Mouse (Mus musculus) thymus, postnatal 10 days (tissue): ENCODE results near the gene Arhgap24.

Experiments used
- DNase-seq, 2 experiments: peaks; one replicate each; pipeline ENCODE4 v3.0.0; 2021; ENCODE audit warnings: low spot score in 2 of 2

Gene Arhgap24

DNA sequence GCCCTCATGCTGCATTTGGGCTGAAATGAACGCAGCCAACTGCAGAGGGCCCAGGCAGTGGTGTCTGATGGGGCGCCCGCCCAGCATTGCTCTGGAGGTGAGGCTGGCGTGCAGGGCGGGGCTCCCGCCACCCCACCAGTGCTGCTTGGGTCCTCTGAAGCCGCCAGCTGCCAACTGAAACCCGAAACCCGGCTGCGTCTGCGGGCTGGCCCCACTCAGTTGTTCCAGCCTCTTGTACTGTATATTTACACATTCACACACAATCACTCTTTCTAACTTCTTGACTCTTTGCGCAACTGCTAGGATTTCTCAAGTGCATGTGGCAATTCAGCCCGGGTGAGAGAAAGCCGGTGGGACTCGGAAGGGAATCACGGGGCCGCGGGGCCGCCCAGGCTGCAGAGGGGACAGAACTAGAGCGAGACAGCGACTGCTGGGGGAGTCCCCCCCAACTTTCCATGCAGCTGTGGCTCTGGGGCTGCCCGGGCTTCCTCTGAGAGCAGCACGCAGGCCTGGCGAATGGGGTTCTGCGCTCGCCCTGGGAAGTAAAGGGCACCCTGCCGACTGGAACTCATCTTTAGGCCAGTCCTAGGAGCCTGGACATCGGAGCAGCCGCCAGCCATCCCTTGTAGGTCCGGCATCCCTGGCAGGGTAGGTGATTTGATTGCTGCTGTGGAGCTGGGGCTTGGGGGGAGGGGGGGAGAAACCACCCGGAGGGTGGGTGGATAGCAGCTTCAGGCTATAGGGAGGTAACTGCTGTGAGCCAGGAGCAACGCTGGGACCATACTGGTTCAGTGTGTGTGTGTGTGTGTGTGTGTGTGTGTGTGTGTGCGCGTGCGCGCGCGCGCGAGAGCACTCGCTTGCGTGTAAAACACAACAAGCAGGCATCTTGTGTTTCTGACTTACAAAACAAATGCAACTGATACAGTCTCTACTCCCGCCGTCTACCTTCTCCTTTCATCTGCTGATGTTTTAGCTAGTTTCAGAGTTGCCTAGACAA lies at the start of gene Arhgap24:
Gene Arhgap24 (plus strand): TSS at position 177 of the 997 bp plus-strand sequence.
- peak; percentile 77 to 79 for DNase-seq

DNA sequence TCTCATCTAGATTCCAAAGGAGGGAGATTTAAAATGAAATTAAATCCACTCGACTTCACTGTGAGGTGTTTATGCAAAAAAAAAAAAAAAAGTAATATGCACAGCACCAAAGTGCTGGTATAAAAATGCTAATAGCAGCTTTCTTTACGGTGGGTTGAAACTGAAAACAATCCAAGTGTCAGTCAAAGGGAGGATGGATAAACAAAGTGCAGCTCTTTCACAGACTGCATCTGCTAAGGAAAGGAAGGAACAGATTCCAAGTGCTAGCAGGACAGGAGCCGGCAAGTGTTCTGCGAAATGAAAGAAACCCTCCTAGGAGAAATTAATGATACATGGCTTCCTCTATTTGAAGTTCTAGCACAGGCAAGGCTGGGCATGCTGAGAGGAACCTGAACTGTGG lies 47.0 kb upstream of the Arhgap24 start:
- no peak for DNase-seq

DNA sequence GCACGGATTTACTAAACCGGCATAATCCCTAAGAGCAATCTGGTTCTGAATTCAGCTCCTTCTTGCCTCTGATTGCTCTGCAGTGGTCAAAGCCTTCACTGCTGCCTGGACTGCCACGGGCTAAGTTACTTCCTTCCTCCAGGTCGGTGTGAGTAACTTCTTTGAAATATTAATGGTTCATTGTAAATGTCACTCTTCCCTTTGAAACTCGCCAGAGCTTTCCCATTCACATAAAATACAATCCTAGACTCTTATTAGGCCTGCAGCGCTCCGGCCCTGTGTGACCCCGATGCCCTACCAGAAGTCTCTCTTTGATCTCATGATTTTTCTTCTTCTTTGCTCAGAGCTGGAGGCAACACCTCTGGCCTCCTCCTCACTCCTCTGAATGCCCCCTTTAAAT lies 44.6 kb upstream of the Arhgap24 start:
- no peak for DNase-seq

DNA sequence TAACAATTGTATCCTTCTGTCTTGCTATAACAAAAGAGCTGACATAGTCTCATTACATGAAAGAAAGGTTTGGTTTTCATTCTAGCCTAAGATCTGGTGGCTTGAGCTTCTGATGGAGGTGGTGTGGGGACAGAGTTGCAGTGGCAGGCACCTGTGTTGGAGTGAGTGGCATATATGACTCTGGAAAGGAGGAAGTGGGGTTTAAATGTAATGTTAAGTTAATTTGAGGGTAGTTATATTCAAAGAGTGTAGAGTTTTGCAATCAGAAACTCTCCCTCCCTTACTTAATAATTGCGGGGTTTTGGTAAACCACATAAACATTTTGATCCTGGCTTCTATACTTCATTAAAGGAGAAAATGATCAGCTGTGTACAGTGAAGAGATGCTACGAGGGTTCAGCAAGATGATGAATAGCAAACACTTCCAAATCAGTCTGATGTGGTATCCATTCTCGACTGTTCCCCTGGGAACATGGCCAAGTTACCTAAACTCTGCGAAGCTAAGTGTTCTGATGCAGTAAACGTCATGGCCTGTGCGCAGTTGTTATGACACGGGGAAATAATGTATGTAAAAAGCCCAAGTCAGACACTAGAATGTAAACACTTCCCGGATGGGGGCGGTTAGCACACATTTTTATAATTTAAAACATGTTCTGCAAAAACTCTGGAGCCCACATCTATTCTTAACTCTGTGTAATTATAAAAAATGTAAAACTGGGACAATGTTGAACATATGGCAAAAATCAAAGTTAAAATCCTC lies 41.9 kb upstream of the Arhgap24 start:
- no peak for DNase-seq

DNA sequence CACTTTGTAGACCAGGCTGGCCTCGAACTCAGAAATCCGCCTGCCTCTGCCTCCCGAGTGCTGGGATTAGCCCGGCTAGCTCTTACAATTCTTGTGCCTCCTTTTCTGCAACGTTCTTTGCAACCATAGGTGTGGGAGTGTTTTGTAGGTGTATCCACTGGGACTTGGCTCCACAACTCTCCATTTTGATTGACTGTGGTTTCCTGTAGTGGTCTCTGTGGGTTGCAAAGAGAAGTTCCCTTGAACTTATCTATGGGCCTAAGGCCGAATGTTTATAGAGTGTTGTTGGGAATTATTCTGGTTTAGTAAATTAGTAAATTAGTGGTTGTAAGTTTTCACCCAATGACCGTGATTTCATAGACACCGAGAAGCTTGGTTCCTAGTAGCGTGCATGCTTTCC lies 33.8 kb upstream of the Arhgap24 start:
- no peak for DNase-seq

DNA sequence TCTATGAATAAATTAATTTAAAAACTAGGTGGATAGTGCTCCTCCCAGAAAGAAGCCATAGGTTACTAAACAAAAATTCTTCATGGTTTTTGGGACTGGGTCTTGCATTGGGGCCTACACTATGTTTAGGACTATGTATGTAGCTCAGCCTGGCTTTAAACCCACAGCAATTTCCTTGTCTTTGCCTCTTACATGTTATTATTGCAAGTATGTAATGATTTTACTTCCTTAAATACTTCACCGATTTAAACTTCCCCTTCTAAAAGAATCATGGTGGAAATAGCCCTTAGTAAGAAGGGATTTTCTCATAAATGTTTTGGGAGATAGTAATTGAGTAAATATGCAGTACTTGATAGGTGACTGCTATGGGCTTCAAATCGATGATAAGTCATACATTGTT lies 30.3 kb upstream of the Arhgap24 start:
- DNase-seq, result no peak

DNA sequence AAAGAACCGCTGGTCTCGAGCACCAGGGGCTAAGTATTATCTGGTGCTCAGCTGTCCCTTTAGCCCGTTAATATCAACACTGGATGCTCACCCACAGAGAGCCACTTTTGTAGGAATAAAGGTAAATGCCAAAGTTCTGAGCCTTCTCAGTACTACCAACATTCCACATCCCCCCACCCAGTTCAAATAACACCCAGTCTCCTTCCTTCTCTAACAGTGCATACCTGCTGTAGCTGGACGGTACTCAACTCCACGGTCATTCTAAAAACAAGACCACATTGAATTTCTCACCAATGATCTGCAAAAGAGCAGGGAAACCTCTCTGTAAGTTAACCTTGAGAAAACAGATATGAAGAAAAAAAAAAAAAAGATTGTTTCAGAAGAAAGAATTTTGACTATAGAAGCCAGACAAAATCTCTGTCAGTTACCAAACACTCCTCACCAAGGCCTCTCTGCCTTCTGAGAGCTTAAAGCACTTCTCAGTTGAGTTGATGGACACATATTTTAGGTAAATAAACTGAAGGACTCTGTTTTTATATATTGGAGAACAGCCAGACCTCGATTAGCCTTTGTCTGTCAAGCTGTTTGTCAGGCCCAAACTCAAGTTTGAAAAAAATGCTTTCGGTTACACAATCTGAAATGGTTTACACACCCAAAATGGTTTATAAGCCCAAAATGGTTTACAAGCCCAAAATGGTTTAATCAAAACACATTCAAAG lies 29.0 kb upstream of the Arhgap24 start:
- DNase-seq, result no peak

DNA sequence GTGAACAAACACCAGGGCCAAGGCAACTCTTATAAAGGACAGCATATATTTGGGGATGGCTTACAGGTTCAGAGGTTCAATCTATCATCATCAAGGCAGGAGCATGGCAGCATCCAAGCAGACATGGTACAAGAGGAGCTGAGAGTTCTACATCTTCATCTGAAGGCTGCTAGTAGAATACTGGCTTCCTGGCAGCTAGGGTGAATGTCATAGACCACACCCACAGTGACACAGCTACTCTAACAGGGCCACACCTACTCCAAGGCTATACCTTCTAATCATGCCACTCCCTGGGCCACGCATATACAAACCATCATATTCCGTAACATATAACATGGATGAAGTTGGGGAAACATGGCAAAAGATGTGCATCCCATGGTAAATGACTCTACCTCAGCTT lies 27.9 kb upstream of the Arhgap24 start:
- DNase-seq, result no peak

DNA sequence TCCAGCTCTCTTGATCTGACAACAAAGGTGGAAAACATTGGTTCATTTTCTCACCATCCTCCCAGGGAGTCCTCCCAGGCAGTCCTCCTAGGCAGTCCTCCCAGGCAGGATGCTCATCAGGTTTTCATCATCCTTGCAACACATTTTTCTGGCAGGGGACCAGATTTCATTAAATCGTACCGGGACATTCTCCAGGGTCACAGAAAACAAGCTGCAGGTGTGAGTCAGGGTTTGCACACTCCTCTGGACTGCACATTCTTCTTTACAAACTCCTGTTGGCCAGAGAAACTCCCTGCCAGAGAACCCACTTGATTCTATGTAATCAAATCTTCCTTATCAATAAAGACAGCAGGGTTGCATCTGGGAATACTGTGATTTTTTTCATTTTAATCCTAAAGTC lies 25.9 kb upstream of the Arhgap24 start:
- DNase-seq, result no peak

DNA sequence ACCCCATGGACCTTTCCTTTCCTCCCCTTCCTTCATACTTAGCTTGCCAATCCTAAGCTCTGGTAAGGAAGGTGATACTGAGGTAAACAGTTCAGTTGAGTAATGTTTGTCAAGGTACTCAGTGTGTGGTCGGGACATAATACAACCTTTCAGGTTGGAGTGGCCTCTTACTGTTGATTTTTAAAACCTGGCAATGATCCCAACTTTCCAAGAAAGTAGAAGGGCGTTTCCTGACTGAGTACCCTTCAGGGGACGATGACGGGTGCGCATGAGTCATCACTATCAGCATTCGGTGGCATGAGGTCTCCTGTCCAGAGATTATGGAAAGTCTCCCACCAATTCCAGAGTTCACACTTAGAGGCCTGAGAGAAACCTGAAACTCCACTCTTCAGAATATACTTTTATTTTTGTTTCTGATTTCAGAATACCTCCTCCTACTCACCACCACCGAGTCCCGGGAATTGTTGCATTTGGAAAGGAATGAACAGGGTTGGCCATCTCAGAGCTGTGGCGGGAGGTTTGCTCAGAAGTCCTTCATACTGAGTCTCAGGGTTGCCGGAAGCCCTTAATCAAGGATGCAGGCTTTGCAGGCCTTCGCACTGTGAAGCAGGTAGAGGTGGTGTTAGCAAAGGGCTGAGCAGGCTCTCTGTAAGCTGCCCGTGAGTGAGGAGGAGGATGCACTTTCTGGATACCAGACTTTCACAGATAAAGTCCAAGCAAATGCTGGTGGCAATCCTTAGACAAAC lies 20.6 kb upstream of the Arhgap24 start:
- DNase-seq, result no peak

DNA sequence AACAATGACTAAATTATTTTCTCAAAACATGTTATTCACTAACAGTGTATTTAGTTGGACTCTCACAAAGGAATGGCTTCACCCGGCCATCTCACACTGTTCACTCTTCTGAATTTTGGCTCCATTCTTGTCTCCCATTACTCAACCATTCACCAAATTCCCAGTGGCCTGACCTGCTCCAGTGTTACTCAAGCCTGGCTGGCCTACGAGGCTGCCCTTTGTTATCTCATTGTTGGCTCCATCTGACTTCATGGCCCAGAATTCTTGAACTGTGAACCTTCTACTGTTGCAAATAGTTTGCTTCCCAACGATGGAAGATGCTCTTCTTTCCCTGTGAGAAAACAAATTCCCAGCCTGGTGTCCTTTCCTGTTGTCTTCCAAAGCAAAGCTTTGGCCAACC lies 18.2 kb upstream of the Arhgap24 start:
- DNase-seq, result no peak

DNA sequence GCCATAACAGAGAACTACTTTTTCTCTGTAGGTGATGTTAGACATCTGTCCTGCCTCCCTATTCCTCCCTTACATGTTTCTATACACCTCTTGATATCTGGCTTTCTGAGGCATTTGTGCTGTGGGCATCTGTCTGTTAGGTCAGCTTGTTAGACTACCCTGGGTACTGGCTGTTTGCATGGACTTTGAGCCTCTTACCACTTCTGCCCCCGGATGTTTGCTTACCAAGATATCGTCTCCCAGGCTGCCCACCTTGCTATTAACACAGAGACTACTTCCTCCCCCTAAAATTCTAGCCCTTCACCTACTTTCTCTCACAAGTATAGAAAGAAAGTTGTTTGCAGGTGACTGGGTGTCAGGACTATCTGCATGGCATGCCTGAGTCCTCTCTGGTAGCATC lies 15.8 kb upstream of the Arhgap24 start:
- DNase-seq, result no peak

DNA sequence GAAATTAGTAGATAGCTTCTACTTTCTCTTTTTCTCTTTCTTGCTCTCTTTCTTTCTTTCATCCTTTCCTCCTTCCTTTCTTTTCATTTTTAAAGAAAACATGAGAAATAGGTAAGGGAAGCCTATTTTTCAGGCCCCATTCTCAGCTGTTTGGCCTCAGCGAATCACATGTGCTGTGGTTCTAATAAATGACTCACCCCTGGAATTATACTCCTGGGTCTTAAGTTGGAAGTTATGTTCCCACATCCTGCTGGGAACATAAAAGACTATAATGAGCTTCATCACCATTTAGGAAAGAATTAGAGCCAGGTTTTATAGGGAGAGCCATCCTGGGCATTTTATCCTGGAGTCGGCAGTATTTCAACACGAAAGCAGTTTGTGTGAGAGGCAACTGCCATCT lies 12.9 kb upstream of the Arhgap24 start:
- no peak for DNase-seq

DNA sequence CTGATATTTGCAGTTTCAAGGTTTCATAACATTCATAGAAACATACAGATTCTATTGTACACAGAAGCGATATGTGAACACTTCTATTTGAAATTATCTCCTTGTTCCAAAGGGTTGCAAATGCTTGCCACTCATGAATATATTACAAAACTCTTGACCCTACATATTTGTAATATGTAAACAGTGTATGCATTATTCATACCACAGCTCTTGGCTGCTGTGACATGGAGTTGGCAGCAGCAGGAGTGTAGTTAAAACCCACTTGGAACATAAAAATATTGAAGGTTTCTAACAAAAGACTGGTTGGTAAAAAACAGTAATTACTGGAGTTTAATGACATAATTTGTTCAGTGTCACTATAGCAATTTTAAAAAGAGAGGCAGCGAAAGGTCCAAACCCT lies 10.9 kb upstream of the Arhgap24 start:
- no peak for DNase-seq

DNA sequence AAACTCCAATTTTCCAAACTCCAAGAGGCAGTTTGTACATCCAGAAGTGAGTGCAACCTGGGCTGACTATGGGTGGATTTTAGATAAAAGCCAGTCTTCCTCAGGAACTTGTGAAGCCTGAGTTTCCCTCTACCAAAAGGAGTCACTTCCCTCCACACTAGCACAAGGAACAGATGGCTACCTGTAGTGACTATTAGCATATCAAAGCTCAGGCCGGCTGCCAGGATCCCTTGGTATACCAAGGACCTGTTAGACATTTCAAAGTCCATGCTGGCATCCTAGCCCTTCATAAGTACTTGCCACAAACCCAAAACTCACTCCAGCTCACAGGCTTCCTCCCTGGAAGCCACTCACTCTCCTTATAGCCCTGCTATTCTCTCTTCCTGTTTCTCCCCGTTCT lies 3.1 kb upstream of the Arhgap24 start:
- no peak for DNase-seq

DNA sequence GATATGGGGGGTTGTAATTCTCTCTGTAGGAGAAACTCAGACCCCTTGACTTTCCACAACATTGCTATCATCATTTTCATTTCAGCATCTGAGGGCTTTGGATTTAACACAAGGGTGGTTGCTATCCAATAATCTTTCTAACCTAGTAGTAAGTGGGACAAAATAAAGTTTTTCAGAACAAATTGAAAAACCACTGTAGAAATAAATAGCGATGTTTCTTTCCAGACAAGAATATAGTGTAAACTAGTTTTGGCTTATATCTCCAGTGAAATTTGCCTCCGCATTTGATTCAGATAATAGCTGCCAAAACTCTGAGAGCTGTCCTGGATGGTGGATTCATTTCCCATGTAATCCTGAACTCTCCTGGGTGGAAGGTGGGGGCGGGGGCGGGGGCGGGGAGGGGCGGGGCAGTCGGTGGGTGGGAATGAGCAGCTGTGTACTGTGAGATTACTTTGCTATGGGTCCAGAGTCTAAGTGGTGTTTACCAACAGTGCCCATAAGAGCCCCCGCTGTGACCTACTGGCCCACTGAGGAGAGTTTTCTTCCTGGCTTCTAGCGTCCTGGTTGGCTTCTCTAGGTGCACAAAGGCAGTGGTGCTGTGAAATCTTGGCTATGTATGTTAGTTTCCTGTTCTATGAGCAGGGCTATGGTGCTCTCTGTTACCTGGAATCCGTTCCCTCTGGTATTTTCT lies 2.2 kb downstream of the Arhgap24 start:
- no peak for DNase-seq

DNA sequence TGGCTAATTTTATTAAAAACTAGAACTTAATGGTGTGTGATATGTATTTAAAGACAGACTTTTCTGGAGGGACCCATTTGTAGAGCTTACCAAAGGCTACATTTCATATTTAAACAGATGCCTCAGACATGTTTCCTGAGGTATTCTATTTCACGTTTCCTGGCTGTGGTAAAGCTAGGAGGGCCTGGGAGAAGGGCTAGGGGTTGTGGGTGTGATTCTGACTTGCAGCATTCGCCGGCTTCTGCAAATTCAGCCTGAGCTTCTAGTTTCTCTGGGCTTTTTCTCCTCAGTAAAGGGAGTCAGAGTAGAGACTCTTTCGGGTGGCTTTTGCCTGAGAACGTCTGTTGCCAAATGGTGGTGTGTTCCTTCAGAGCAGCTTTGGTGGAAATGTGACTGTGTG lies 10.4 kb downstream of the Arhgap24 start:
- DNase-seq, result no peak

DNA sequence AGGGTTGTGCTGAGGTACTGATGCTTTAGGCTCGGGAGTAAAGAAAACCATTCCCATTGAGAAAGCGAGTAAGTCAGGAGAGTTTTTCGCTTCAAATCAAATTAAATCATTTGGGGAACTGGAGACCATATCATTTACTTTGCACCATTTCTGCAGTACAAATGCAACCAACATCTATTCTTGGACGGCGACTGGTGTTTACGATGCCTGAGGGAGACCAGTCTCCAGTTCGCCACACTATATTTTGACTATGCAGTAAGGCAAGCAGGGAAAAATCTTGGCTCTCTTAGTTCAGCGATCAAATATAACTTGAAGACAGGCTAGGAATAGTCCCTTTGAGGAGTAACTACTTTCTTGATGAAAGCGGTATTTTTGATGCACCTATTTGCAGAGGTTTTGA lies 11.0 kb downstream of the Arhgap24 start:
- no peak for DNase-seq

DNA sequence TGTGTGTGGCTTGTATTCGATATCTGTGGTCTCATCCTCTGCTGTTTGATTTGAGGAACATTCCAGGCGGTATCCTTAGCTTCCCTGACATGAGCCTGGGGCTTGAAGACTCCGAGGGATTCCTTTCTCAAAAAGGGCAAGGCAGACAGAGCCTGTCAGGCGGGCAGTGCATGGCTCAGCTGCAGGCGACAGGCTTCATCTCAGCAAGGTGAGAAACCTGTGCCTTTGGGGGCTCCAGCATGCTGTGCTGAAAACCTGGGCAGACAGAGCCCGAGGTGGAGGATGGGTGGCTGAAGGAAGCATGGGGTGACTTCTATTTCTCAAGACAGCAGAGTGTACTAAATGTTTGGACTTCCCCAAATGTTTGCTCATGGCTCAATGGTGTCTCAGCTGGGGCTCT lies 13.6 kb downstream of the Arhgap24 start:
- DNase-seq, result no peak

DNA sequence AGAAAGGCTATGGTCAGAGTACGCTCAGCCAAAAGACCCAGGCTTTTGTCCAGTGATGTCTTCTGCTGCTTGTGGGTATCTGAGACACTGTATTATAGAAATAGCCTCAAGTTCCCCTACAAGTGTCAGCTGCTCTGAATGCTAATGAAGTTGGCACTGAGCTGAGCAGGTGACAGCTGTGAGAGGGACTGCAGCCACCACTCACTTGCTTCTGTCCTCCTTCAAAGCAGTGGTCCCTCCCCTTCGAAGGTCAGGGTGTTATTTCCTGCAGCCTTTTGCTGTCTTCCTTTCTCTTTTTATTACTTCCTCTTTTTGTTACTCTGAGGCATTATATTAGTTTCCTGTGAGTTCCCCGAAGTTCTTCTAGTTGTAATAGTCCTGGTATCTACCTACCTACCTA lies 16.0 kb downstream of the Arhgap24 start:
- DNase-seq, result no peak

DNA sequence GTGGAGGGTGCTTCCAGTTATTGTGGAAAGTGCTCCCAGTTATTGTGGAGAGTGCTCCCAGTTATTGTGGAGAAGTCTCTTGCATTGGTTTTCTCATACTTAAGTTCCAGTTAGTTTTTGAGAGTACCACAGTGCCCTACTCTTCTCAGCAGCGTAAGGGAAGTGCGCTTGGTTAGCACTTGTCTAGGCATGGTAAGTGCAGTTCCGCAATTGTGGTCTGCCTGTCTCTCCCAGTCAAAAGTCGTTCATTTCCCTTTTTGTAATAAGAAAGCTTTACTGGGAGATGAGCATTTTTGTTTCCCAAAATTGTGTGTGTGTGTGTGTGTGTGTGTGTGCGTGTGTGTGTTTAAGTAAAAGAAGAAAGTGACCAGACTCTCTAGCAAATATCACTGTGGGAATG lies 17.6 kb downstream of the Arhgap24 start:
- DNase-seq, result no peak
